Mouse (Mus musculus): ENCODE measurements at regions not wholly inside any gene's neighbourhood (a gene's known extent, or its start where the extent isn't known, plus 50 kb on each side); places are given as distances from the start of the nearest gene placed in this dataset.

DNA sequence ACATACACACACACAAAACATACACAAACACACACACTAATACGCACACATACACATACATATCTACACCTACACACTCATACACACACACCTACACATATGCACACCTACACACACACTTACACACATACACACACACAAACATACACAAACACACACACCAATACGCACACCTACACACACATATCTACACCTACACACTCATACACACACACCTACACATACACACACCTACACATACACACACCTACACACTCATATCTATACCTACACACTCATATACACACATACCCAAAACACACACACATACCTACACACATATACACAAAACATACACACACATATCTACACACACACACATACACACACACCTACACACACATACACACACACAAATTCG is 179.9 kb upstream of the Frmd6 start:
- H3K9ac ChIP-seq (ENCODE audit: low read length), result no peak overlapping the region
- H3K4me3 ChIP-seq (ENCODE audit: low read depth, low read length), result no peak overlapping the region
- H3K27ac ChIP-seq (replicated peaks; ENCODE audit: low read depth, low read length), result no peak overlapping the region
- H3K36me3 ChIP-seq (ENCODE audit: control insufficient read depth, insufficient read depth, low read length), result no peaks in the 10 kb centered on the region
- no peak for DNase-seq (ENCODE audit: low spot score)
- no peak for ATAC-seq (ENCODE audit: insufficient number of reproducible peaks, low FRiP score, low TSS enrichment, low read depth)
- no peaks in the 10 kb centered on the region for H3K4me1 ChIP-seq (ENCODE audit: control insufficient read depth, insufficient read depth, low read length)
- no peaks in the 10 kb centered on the region for H3K27me3 ChIP-seq (ENCODE audit: control insufficient read depth, insufficient read depth, low read length)
- H3K4me2 ChIP-seq (ENCODE audit: low read depth, severe bottlenecking), result no peak overlapping the region
- no peaks in the 10 kb centered on the region for H3K9me3 ChIP-seq (ENCODE audit: control insufficient read depth, low read length)
- WGBS, result 84% methylated on average over 3 of the region's 3 CpGs

DNA sequence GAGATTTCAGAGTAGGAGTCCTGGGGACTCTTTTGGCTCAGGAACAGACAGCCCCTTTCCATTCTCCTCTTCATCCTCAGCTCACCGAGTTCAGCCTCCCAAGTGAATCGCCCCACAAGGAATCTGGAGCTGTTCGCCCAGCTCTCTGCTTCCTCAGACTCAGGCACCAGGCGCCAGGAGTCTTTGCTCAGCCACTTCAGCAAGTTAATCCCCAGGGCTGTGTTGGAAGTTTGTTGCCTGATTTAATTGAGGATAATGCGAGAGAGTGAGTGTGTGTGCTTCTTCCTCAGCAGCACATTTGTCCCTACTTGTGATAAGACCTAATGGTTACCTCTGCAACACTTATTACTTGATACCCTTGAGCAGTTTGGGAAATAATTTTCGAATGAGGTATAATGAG is 177.8 kb upstream of the Frmd6 start:
- no peaks in the 10 kb centered on the region for H3K9me3 ChIP-seq (ENCODE audit: control insufficient read depth, low read length)
- H3K9ac ChIP-seq (ENCODE audit: low read length), result no peak overlapping the region
- H3K27me3 ChIP-seq (ENCODE audit: control insufficient read depth, insufficient read depth, low read length), result no peaks in the 10 kb centered on the region
- no peaks in the 10 kb centered on the region for H3K36me3 ChIP-seq (ENCODE audit: control insufficient read depth, insufficient read depth, low read length)
- H3K27ac ChIP-seq (replicated peaks; ENCODE audit: low read depth, low read length), result no peak overlapping the region
- H3K4me2 ChIP-seq (ENCODE audit: low read depth, severe bottlenecking), result no peak overlapping the region
- no peak for ATAC-seq (ENCODE audit: insufficient number of reproducible peaks, low FRiP score, low TSS enrichment, low read depth)
- no peaks in the 10 kb centered on the region for H3K4me1 ChIP-seq (ENCODE audit: control insufficient read depth, insufficient read depth, low read length)
- no peak overlapping the region for H3K4me3 ChIP-seq (ENCODE audit: low read depth, low read length)
- WGBS, result 54% methylated on average over 6 of the region's 6 CpGs
- DNase-seq (ENCODE audit: low spot score), result no peak

DNA sequence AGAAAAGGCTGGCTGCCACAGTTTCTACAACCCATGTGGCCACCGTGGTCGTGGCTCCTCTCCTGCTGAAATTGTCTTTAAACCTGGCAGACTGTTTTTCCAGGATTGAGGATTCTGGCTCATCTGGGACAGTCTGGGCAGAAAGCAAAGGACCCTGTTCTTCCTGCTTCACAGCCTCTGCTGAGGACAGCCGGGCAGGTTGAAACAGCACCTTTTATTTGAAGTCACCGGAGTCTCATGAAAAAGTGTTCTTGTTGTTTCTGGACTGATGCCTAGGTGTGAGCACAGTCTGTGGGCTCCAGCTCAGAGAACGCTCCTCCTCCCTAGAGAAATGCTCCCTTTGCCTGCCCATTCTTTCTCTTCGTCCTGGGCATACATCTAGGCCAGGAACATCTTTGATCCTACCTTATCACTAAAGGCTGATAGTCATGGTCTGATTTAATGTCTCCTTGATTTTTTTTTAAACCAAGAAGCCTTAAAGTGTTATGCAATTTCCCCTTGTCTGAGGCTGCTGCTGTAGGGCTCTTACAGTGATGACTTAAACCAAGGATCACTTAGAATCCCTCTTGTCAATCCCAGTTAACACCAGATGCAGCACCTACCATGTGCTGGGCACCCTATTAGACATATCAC is 177.0 kb upstream of the Frmd6 start:
- 89% methylated on average over 6 of the region's 6 CpGs for WGBS
- no peak overlapping the region for H3K27ac ChIP-seq (replicated peaks; ENCODE audit: low read depth, low read length)

DNA sequence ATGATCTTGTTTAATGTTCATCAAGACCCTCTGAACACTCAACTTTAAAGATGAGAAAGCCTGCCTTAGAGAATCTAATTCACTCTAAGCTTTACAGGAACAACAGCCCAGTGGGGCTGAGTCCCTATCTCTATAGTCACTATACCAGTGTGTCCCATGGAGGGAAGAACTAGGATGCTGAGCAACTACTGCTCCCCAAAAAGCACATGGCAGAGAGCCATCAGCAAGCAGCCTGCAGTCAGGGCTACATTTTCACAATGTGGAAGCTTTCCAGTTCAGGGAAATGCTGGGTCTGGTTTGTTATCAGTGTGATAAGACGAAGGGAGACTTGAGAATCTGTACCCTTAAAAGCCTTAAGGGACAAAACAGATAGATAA is 176.5 kb upstream of the Frmd6 start:
- Histone ChIP-seq H3K27ac (replicated peaks; ENCODE audit: low read depth, low read length) (no peak overlapping the region), H3K4me1 (ENCODE audit: control insufficient read depth, insufficient read depth, low read length) (no peaks in the 10 kb centered on the region), H3K9ac (ENCODE audit: low read length) (no peak overlapping the region), H3K4me3 (ENCODE audit: low read depth, low read length) (no peak overlapping the region), H3K36me3 (ENCODE audit: control insufficient read depth, insufficient read depth, low read length) (no peaks in the 10 kb centered on the region), H3K4me2 (ENCODE audit: low read depth, severe bottlenecking) (no peak overlapping the region), H3K27me3 (ENCODE audit: control insufficient read depth, insufficient read depth, low read length) (no peaks in the 10 kb centered on the region), H3K9me3 (ENCODE audit: control insufficient read depth, low read length) (no peaks in the 10 kb centered on the region)
- WGBS, result 77% methylated on average over 1 of the region's 1 CpGs
- DNase-seq (ENCODE audit: low spot score) (no peak), ATAC-seq (ENCODE audit: insufficient number of reproducible peaks, low FRiP score, low TSS enrichment, low read depth) (no peak)

More for the DNA sequence above, 177.0 kb upstream of the Frmd6 start:
- Histone ChIP-seq H3K36me3 (ENCODE audit: control insufficient read depth, insufficient read depth, low read length) (no peaks in the 10 kb centered on the region), H3K4me1 (ENCODE audit: control insufficient read depth, insufficient read depth, low read length) (no peaks in the 10 kb centered on the region), H3K27me3 (ENCODE audit: control insufficient read depth, insufficient read depth, low read length) (no peaks in the 10 kb centered on the region), H3K4me2 (ENCODE audit: low read depth, severe bottlenecking) (no peak overlapping the region), H3K9ac (ENCODE audit: low read length) (no peak overlapping the region), H3K9me3 (ENCODE audit: control insufficient read depth, low read length) (no peaks in the 10 kb centered on the region), H3K4me3 (ENCODE audit: low read depth, low read length) (no peak overlapping the region)
- ATAC-seq (ENCODE audit: insufficient number of reproducible peaks, low FRiP score, low TSS enrichment, low read depth) (no peak), DNase-seq (ENCODE audit: low spot score) (no peak)

DNA sequence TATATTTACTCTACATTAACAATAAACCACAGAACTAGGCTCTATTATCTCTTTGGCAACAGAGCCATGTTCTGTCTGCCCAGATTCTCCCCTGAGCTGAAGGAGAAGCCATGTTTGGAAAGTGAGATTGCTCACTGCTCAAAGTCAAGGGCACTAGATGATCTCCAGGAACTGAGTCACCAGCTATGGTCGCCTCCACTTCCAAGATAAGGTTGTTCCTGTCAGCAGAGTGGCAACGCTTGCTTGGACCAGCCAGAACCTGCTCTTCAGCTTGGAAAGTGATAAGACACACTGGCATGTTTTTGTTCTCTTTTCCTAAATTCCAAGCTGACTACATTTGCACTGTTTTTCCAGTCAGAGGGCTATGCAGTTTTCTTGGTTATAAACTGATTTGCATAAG is 175.6 kb upstream of the Frmd6 start:
- no peaks in the 10 kb centered on the region for H3K36me3 ChIP-seq (ENCODE audit: control insufficient read depth, insufficient read depth, low read length)
- no peak for ATAC-seq (ENCODE audit: insufficient number of reproducible peaks, low FRiP score, low TSS enrichment, low read depth)
- H3K27ac ChIP-seq (replicated peaks; ENCODE audit: low read depth, low read length), result no peak overlapping the region
- no peak overlapping the region for H3K4me3 ChIP-seq (ENCODE audit: low read depth, low read length)
- H3K9ac ChIP-seq (ENCODE audit: low read length), result no peak overlapping the region
- no peak overlapping the region for H3K4me2 ChIP-seq (ENCODE audit: low read depth, severe bottlenecking)
- H3K27me3 ChIP-seq (ENCODE audit: control insufficient read depth, insufficient read depth, low read length), result no peaks in the 10 kb centered on the region
- H3K9me3 ChIP-seq (ENCODE audit: control insufficient read depth, low read length), result no peaks in the 10 kb centered on the region
- H3K4me1 ChIP-seq (ENCODE audit: control insufficient read depth, insufficient read depth, low read length), result no peaks in the 10 kb centered on the region
- DNase-seq (ENCODE audit: low spot score), result no peak
- WGBS, result 92% methylated on average over 2 of the region's 2 CpGs

DNA sequence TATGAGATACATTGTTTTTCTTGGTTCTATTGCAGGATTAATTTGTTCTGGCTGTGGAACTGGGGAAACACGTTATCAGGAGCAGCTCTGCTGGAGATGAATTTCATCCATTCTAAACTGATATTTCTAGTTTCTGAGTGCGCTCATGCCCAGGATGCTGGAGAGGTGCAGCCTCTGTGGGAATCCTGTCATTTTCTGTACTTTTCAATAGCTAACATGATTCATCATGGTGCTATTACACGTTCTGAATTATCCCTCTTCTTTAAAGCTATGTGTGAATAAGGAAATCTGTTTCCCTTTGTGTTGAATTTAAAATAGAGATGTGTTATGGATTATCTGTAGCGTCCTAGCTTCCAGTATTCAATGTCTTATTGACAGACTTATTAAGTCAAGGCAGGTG is 174.8 kb upstream of the Frmd6 start:
- WGBS, result 77% methylated on average over 4 of the region's 4 CpGs
- Histone ChIP-seq H3K4me1 (ENCODE audit: control insufficient read depth, insufficient read depth, low read length) (no peaks in the 10 kb centered on the region), H3K4me2 (ENCODE audit: low read depth, severe bottlenecking) (no peak overlapping the region), H3K27ac (replicated peaks; ENCODE audit: low read depth, low read length) (no peak overlapping the region), H3K9ac (ENCODE audit: low read length) (no peak overlapping the region), H3K27me3 (ENCODE audit: control insufficient read depth, insufficient read depth, low read length) (no peaks in the 10 kb centered on the region), H3K9me3 (ENCODE audit: control insufficient read depth, low read length) (no peaks in the 10 kb centered on the region), H3K36me3 (ENCODE audit: control insufficient read depth, insufficient read depth, low read length) (no peaks in the 10 kb centered on the region), H3K4me3 (ENCODE audit: low read depth, low read length) (no peak overlapping the region)
- ATAC-seq (ENCODE audit: insufficient number of reproducible peaks, low FRiP score, low TSS enrichment, low read depth) (no peak), DNase-seq (ENCODE audit: low spot score) (no peak)

DNA sequence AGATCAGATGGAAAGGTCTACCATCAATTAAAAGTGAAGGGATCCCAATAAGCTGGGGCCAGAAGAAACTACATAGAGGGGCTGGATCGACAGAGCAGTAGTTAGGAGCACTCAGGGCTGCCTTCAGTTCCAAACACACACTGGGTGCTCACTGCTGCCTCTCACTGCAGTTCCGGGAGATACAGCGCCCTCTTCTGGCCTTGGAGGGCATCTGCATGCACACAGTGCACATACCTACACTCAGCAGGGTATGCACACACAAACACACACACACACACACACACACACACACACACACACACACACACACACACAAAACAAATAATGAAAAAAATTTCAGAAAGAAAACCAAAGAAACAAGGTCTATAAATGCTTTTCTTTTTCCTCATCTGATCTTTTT is 172.6 kb upstream of the Frmd6 start:
- no peaks in the 10 kb centered on the region for H3K9me3 ChIP-seq (ENCODE audit: control insufficient read depth, low read length)
- ATAC-seq (ENCODE audit: insufficient number of reproducible peaks, low FRiP score, low TSS enrichment, low read depth) (no peak), DNase-seq (ENCODE audit: low spot score) (no peak)
- no peak overlapping the region for H3K4me3 ChIP-seq (ENCODE audit: low read depth, low read length)
- H3K4me2 ChIP-seq (ENCODE audit: low read depth, severe bottlenecking), result no peak overlapping the region
- H3K9ac ChIP-seq (ENCODE audit: low read length), result no peak overlapping the region
- H3K36me3 ChIP-seq (ENCODE audit: control insufficient read depth, insufficient read depth, low read length), result no peaks in the 10 kb centered on the region
- H3K4me1 ChIP-seq (ENCODE audit: control insufficient read depth, insufficient read depth, low read length), result no peaks in the 10 kb centered on the region
- no peak overlapping the region for H3K27ac ChIP-seq (replicated peaks; ENCODE audit: low read depth, low read length)
- WGBS, result 87% methylated on average over 3 of the region's 3 CpGs
- no peaks in the 10 kb centered on the region for H3K27me3 ChIP-seq (ENCODE audit: control insufficient read depth, insufficient read depth, low read length)

DNA sequence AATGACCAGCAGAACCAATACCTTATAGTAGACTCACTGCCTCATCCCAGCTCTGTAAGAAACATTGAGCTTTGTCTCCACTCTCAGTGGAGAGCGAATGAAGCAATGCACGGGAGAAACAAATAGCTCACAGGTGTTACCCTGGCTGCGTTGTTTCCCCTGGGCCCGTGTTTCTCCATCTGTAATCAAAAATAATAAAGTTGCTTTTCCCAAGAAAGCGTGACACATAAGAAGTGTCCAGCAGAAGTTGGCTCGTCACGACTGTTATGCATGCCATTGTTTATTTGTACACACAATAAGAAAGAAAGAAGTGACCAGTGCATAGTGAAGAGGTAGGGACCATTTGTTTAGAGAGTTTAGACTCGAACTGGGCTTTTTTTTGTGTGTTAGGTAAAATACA is 171.3 kb upstream of the Frmd6 start:
- no peak overlapping the region for H3K9ac ChIP-seq (ENCODE audit: low read length)
- H3K27me3 ChIP-seq (ENCODE audit: control insufficient read depth, insufficient read depth, low read length), result no peaks in the 10 kb centered on the region
- H3K36me3 ChIP-seq (ENCODE audit: control insufficient read depth, insufficient read depth, low read length), result no peaks in the 10 kb centered on the region
- WGBS, result 89% methylated on average over 8 of the region's 8 CpGs
- no peaks in the 10 kb centered on the region for H3K9me3 ChIP-seq (ENCODE audit: control insufficient read depth, low read length)
- DNase-seq (ENCODE audit: low spot score) (no peak), ATAC-seq (ENCODE audit: insufficient number of reproducible peaks, low FRiP score, low TSS enrichment, low read depth) (no peak)
- H3K4me2 ChIP-seq (ENCODE audit: low read depth, severe bottlenecking), result no peak overlapping the region
- no peak overlapping the region for H3K27ac ChIP-seq (replicated peaks; ENCODE audit: low read depth, low read length)
- H3K4me1 ChIP-seq (ENCODE audit: control insufficient read depth, insufficient read depth, low read length), result no peaks in the 10 kb centered on the region
- H3K4me3 ChIP-seq (ENCODE audit: low read depth, low read length), result no peak overlapping the region

DNA sequence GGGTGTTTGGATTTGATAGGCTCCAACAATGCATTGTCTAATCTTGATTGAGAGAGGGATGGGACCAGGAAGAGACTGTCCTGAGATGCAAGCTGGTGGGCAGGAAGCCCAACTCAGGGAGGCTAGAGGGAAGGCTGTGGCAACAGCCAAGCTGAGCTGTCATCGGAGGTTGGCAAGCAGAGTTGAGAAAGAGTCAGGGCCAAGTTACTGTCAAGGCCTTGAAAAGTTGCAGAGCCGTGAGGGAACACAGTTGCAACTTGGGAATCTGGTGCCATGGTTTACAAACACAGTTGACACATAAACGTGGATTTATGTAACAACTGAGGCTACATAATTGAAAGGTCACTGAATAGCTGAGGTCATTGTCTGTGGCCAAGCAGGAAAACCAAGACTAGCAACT is 170.8 kb upstream of the Frmd6 start:
- DNase-seq (ENCODE audit: low spot score), result no peak
- WGBS, result 81% methylated on average over 3 of the region's 3 CpGs
- no peaks in the 10 kb centered on the region for H3K9me3 ChIP-seq (ENCODE audit: control insufficient read depth, low read length)

More for the DNA sequence above, 170.8 kb upstream of the Frmd6 start:
- no peak for ATAC-seq (ENCODE audit: insufficient number of reproducible peaks, low FRiP score, low TSS enrichment, low read depth)
- H3K9ac ChIP-seq (ENCODE audit: low read length), result no peak overlapping the region
- no peaks in the 10 kb centered on the region for H3K4me1 ChIP-seq (ENCODE audit: control insufficient read depth, insufficient read depth, low read length)
- no peaks in the 10 kb centered on the region for H3K36me3 ChIP-seq (ENCODE audit: control insufficient read depth, insufficient read depth, low read length)
- no peak overlapping the region for H3K27ac ChIP-seq (replicated peaks; ENCODE audit: low read depth, low read length)
- H3K27me3 ChIP-seq (ENCODE audit: control insufficient read depth, insufficient read depth, low read length), result no peaks in the 10 kb centered on the region
- H3K4me2 ChIP-seq (ENCODE audit: low read depth, severe bottlenecking), result no peak overlapping the region
- no peak overlapping the region for H3K4me3 ChIP-seq (ENCODE audit: low read depth, low read length)
